Mouse (Mus musculus) ES-E14 (cell line): ENCODE data around the gene Rps27l.

Experiments used
- CHD2 ChIP-seq: IDR thresholded peaks from 2 replicates; pipeline ENCODE4 v1.6.1; 2014; ENCODE audit warnings: mild to moderate bottlenecking, low read depth, low read length, inconsistent platforms
- HCFC1 ChIP-seq: IDR thresholded peaks from 2 replicates; pipeline ENCODE4 v1.6.1; 2012; ENCODE audit warnings: low read length, inconsistent platforms, borderline replicate concordance; ENCODE audit not compliant: insufficient read depth
- ZC3H11A ChIP-seq: IDR thresholded peaks from 2 replicates; pipeline ENCODE4 v1.6.1; 2012; ENCODE audit warnings: low read depth, mild to moderate bottlenecking, inconsistent platforms, low read length, borderline replicate concordance
- ZNF384 ChIP-seq: IDR thresholded peaks from 2 replicates; pipeline ENCODE4 v1.6.1; 2012; ENCODE audit warnings: low read depth, low read length, inconsistent platforms

DNA sequence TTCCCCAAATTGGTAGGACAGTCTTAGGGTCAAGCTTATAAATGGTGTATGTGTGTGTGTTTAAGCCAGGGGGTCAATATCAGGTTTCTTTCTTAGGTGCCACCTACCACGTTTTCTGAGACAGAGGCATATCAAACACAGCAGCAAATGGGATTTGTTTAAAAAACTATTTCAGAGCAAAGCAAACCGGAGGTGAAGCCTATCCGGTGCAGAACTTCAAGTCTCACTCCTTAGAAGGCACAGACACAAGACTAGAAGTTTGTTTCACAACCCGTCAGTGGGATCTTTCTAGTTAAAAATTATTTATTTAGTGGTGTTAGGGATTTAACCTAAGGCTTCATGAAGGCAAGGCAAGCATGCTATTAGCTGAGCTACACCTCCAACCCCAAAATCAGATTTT, 725 bp upstream of the Rps27l start:
- no peak for TF ChIP-seq ZNF384
- no peak for TF ChIP-seq ZC3H11A
- TF ChIP-seq HCFC1, result no peak
- no peak for TF ChIP-seq CHD2
